ENCODE assay signal across 15 mouse cellular contexts in genomic region chr11:33071358-33071922, GRCm38 (mm10).
"Had no signal": no experiment of that assay in that cellular context is flagged by ENCODE, and none has a peak within 500 bp of the region (broad histone marks: within the 10 kb centered on the region; RNA-seq: fewer than 3 reads in every experiment).

No protein-coding gene starts in this region.

- H3K27me3 ChIP-seq: midbrain, embryonic 13.5 days; midbrain, embryonic 15.5 days; neural tube, embryonic 13.5 days; neural tube, embryonic 15.5 days had no signal

- H3K9ac ChIP-seq: lung, embryonic 14.5 days; midbrain, embryonic 13.5 days; midbrain, embryonic 15.5 days; neural tube, embryonic 13.5 days; neural tube, embryonic 15.5 days had no signal

- H3K4me2 ChIP-seq: lung, embryonic 14.5 days; midbrain, embryonic 13.5 days; midbrain, embryonic 15.5 days; neural tube, embryonic 13.5 days; neural tube, embryonic 15.5 days had no signal

- H3K4me3 ChIP-seq: midbrain, embryonic 10.5 days; midbrain, embryonic 13.5 days; midbrain, embryonic 15.5 days; myocyte; neural tube, embryonic 13.5 days; neural tube, embryonic 15.5 days had no signal

- H3K36me3 ChIP-seq: midbrain, embryonic 10.5 days; midbrain, embryonic 13.5 days; midbrain, embryonic 15.5 days; neural tube, embryonic 13.5 days; neural tube, embryonic 15.5 days had no signal

- H3K27ac ChIP-seq: midbrain, embryonic 13.5 days; midbrain, embryonic 15.5 days; neural tube, embryonic 13.5 days; neural tube, embryonic 15.5 days had no signal

- H3K4me1 ChIP-seq: midbrain, embryonic 15.5 days had no signal

- H3K9me3 ChIP-seq: midbrain, embryonic 10.5 days; midbrain, embryonic 13.5 days; midbrain, embryonic 15.5 days; neural tube, embryonic 13.5 days; neural tube, embryonic 15.5 days had no signal

- DNase-seq: lung, adult 18-20 months; lung, embryonic 14.5 days; lung, postnatal 4 days; retina, postnatal 1 day; right cerebral cortex, postnatal 25 days; spleen, adult 18-20 months; thymus, adult 18-20 months; thymus, postnatal 14 days; thymus, postnatal 36 days had no signal
